ENCODE assay signal across 8 mouse cellular contexts in genomic region chr7:127016971-127017949, GRCm38 (mm10). TPM values are rescaled to one million over a fixed set of nuclear protein-coding genes. Genes with fewer than 3 reads are reported as not detected.
DNase-seq lines count a peak whose midpoint lies in the region; ATAC-seq and TF ChIP-seq lines count a peak whose summit lies in the region.

Pagr1a (minus strand) TSS chr7:127017352.

- peak within 1 kb of the TSS; percentile 94 for H3K4me2 ChIP-seq in forebrain, postnatal 0 days (ENCODE audit: low read depth)
- peak within 1 kb of the TSS; percentile 88 for H3K4me2 ChIP-seq in lung, embryonic 15.5 days

- TF ChIP-seq CTCF in MEL (IDR thresholded peaks at IDR 0.05 in 2 of 3, conservative IDR thresholded peaks at IDR 0.05 in 1 of 3; ENCODE audit: control insufficient read depth in 1 of 3, insufficient read depth in 1 of 3, low read depth in 2 of 3, low read length in 3 of 3, poor library complexity in 1 of 3, severe bottlenecking in 1 of 3) = peak; percentile 86 to 87 (median 87)
- peak; percentile 74; the same call in 1 of the 2 replicates for TF ChIP-seq CTCF in cerebellum, adult 2 months (IDR thresholded peaks at IDR 0.05; ENCODE audit: borderline replicate concordance, insufficient read depth, low read depth, low read length)
- peak; percentile 89 for TF ChIP-seq CTCF in forebrain, postnatal 0 days (IDR thresholded peaks at IDR 0.05; ENCODE audit: low read depth)

- TF ChIP-seq POLR2A in MEL (IDR thresholded peaks at IDR 0.05; ENCODE audit: control insufficient read depth in 1 of 2, insufficient read depth in 1 of 2, low read depth in 1 of 2, low read length in 2 of 2, poor library complexity in 1 of 2) = peak; percentile 37 to 83
- TF ChIP-seq POLR2A in cerebellum, adult 2 months (IDR thresholded peaks at IDR 0.05; ENCODE audit: borderline replicate concordance, insufficient read depth, low read length) = peak; percentile 86

- TF ChIP-seq EP300 in MEL (IDR thresholded peaks at IDR 0.05; ENCODE audit: low read depth in 1 of 2, low read length in 2 of 2) = no peak

- peak; percentile 100 for DNase-seq in MEL (ENCODE audit: low read depth, low spot score)
- peak; percentile 98 for DNase-seq in cerebellum, adult 2 months
- peak; percentile 100 for DNase-seq in forebrain, postnatal 0 days
- DNase-seq in heart, postnatal 4 days = peak; percentile 98
- peak; percentile 96 to 99 for DNase-seq in layer of hippocampus, adult 8-10 months (ENCODE audit: low spot score in 2 of 2)
- peak; percentile 95 for DNase-seq in ovary, adult 18-20 months (ENCODE audit: low spot score)
- peak; percentile 100 for DNase-seq in thymus, postnatal 0 days (ENCODE audit: low spot score)

- peak within 1 kb of the TSS; percentile 68 to 99 for H3K4me3 ChIP-seq in MEL (ENCODE audit: control insufficient read depth in 1 of 2, insufficient read depth in 1 of 2, low read depth in 2 of 2, low read length in 2 of 2)
- peak within 1 kb of the TSS; percentile 93 for H3K4me3 ChIP-seq in cerebellum, adult 2 months (replicated peaks; ENCODE audit: insufficient read depth, low read depth, low read length)
- peak within 1 kb of the TSS; percentile 46 for H3K4me3 ChIP-seq in forebrain, postnatal 0 days (ENCODE audit: low read depth, low read length)
- peak within 1 kb of the TSS; percentile 64 for H3K4me3 ChIP-seq in lung, embryonic 15.5 days

- no peaks in the 10 kb centered on the region for H3K9me3 ChIP-seq in MEL (replicated peaks; ENCODE audit: insufficient read depth, low read length)
- no peaks in the 10 kb centered on the region for H3K9me3 ChIP-seq in forebrain, postnatal 0 days (ENCODE audit: low read length)
- no peaks in the 10 kb centered on the region for H3K9me3 ChIP-seq in lung, embryonic 15.5 days

- peaks cover 0 to 15% of the 10 kb centered on the region in 2 experiments; a peak in 3 of 4 replicates for H3K4me1 ChIP-seq in MEL (ENCODE audit: control insufficient read depth in 1 of 2, insufficient read depth in 2 of 2, low read length in 2 of 2)
- peaks cover 28% of the 10 kb centered on the region for H3K4me1 ChIP-seq in cerebellum, adult 2 months (ENCODE audit: control insufficient read depth, insufficient read depth, low read length)
- H3K4me1 ChIP-seq in forebrain, postnatal 0 days (ENCODE audit: insufficient read depth) = peaks cover 41% of the 10 kb centered on the region
- peaks cover 77% of the 10 kb centered on the region for H3K4me1 ChIP-seq in lung, embryonic 15.5 days

- H3K79me2 ChIP-seq in MEL (ENCODE audit: control insufficient read depth, insufficient read depth, low read length, poor library complexity) = peaks cover 36% of the 10 kb centered on the region

- peak; percentile 86 for ATAC-seq in forebrain, postnatal 0 days
- peak; percentile 84 for ATAC-seq in lung, embryonic 15.5 days (ENCODE audit: borderline replicate concordance, extremely low read depth, low FRiP score, low TSS enrichment)

- peak; percentile 31 for TF ChIP-seq RAD21 in MEL (IDR thresholded peaks at IDR 0.05; ENCODE audit: low read depth, low read length)

- peak within 1 kb of the TSS; percentile 99 for H3K9ac ChIP-seq in MEL (ENCODE audit: control insufficient read depth, low read depth, low read length, poor library complexity, severe bottlenecking)
- H3K9ac ChIP-seq in forebrain, postnatal 0 days = peak within 1 kb of the TSS; percentile 80
- peak within 1 kb of the TSS; percentile 87 for H3K9ac ChIP-seq in lung, embryonic 15.5 days

- no peaks in the 10 kb centered on the region for H3K27me3 ChIP-seq in MEL (ENCODE audit: control insufficient read depth in 1 of 2, insufficient read depth in 2 of 2, low read length in 2 of 2)
- H3K27me3 ChIP-seq in cerebellum, adult 2 months (ENCODE audit: control insufficient read depth, insufficient read depth, low read length) = no peaks in the 10 kb centered on the region
- H3K27me3 ChIP-seq in forebrain, postnatal 0 days (ENCODE audit: insufficient read depth, low read length) = no peaks in the 10 kb centered on the region
- H3K27me3 ChIP-seq in lung, embryonic 15.5 days = no peaks in the 10 kb centered on the region

- under 1% methylated on average over 39 of the region's 39 CpGs for WGBS in cerebellum, adult 2 months
- 2% methylated on average over 39 of the region's 39 CpGs for WGBS in forebrain, postnatal 0 days
- under 1% methylated on average over 39 of the region's 39 CpGs for WGBS in lung, embryonic 15.5 days

- peaks cover 0 to 12% of the 10 kb centered on the region in 2 experiments; a peak in 2 of 4 replicates for H3K36me3 ChIP-seq in MEL (ENCODE audit: control insufficient read depth in 1 of 2, insufficient read depth in 2 of 2, low read length in 2 of 2)
- H3K36me3 ChIP-seq in forebrain, postnatal 0 days (ENCODE audit: insufficient read depth) = peaks cover 24% of the 10 kb centered on the region
- H3K36me3 ChIP-seq in lung, embryonic 15.5 days = peaks cover 22% of the 10 kb centered on the region

- H3K27ac ChIP-seq in MEL (ENCODE audit: control insufficient read depth, low read depth, low read length) = peak within 1 kb of the TSS; percentile 96
- peak within 1 kb of the TSS; percentile 98 for H3K27ac ChIP-seq in cerebellum, adult 2 months (ENCODE audit: insufficient read depth, low read length)
- H3K27ac ChIP-seq in forebrain, postnatal 0 days (ENCODE audit: low read depth, low read length) = peak within 1 kb of the TSS; percentile 87
- peak within 1 kb of the TSS; percentile 98 for H3K27ac ChIP-seq in lung, embryonic 15.5 days

TF ChIP-seq in MEL, 35 proteins besides CTCF, POLR2A, EP300 and RAD21:
- peak; percentile 79 for TF ChIP-seq NELFE (IDR thresholded peaks at IDR 0.05; ENCODE audit: low read depth, low read length)
- TF ChIP-seq POLR2AphosphoS2 (IDR thresholded peaks at IDR 0.05; ENCODE audit: low read length) = peak; percentile 81
- peak; percentile 60 for TF ChIP-seq MXI1 (IDR thresholded peaks at IDR 0.05; ENCODE audit: low read depth, low read length)
- no peak for TF ChIP-seq CHD2 (IDR thresholded peaks at IDR 0.05; ENCODE audit: low read length)
- TF ChIP-seq USF2 (IDR thresholded peaks at IDR 0.05; ENCODE audit: borderline replicate concordance in 1 of 2, insufficient read depth in 1 of 2, low read depth in 1 of 2, low read length in 2 of 2) = no peak
- TF ChIP-seq ETS1 (IDR thresholded peaks at IDR 0.05; ENCODE audit: low read depth, low read length) = 0 out of 2 replicates have a peak, but pooled peaks have one; percentile 29
- peak; percentile 98 for TF ChIP-seq E2F4 (IDR thresholded peaks at IDR 0.05; ENCODE audit: borderline replicate concordance, low read depth, low read length)
- TF ChIP-seq NRF1 (IDR thresholded peaks at IDR 0.05; ENCODE audit: insufficient read depth, low read depth, low read length, poor library complexity, severe bottlenecking) = peak; percentile 99
- TF ChIP-seq JUND (IDR thresholded peaks at IDR 0.05; ENCODE audit: low read depth, low read length) = no peak
- TF ChIP-seq UBTF (IDR thresholded peaks at IDR 0.05; ENCODE audit: borderline replicate concordance, insufficient read depth, low read depth, low read length) = no peak; the same call in 1 of the 2 replicates
- TF ChIP-seq HCFC1 (IDR thresholded peaks at IDR 0.05; ENCODE audit: low read depth, low read length) = peak; percentile 93
- TF ChIP-seq POLR2AphosphoS5 (IDR thresholded peaks at IDR 0.05; ENCODE audit: borderline replicate concordance, low read depth, low read length) = peak; percentile 31; the same call in 1 of the 2 replicates
- TF ChIP-seq ZNF384 (IDR thresholded peaks at IDR 0.05; ENCODE audit: low read depth, low read length) = peak; percentile 69
- peak; percentile 76 for TF ChIP-seq SIN3A (IDR thresholded peaks at IDR 0.05; ENCODE audit: low read length)
- TF ChIP-seq MEF2A (IDR thresholded peaks at IDR 0.05; ENCODE audit: extremely low read depth, insufficient replicate concordance, low read depth, low read length, poor library complexity, severe bottlenecking) = no peak
- peak; percentile 81 for TF ChIP-seq ELF1 (IDR thresholded peaks at IDR 0.05; ENCODE audit: low read depth, low read length)
- TF ChIP-seq KAT2A (conservative IDR thresholded peaks at IDR 0.05; ENCODE audit: low read depth, low read length) = peak; percentile 78
- TF ChIP-seq SMC3 (IDR thresholded peaks at IDR 0.05; ENCODE audit: low read depth, low read length) = peak; percentile 51
TF ChIP-seq in MEL: peak in this region for 13.

RNA-seq across cellular contexts. Expression of gene Pagr1a, which starts in this region (rescaled TPM):
- total RNA-seq in MEL (2012; rRNA removed) = 55.4 and 60.2 TPM in 2 replicates
- 10 to 100 TPM in 1 of 2 experiments, not detected in 1; 85.9 TPM for polyA plus RNA-seq in MEL (2012; ENCODE audit: insufficient read depth in 1 of 2, insufficient read length in 2 of 2, low read depth in 1 of 2, low replicate concordance in 2 of 2, missing spikeins in 1 of 2)
- polyA plus RNA-seq in cerebellum, adult 2 months (2012; rRNA removed) = 91.6 and 105 TPM in 2 replicates
- 19.2 and 21.9 TPM in 2 replicates for total RNA-seq in forebrain, postnatal 0 days (2014; rRNA removed)
- polyA plus RNA-seq in forebrain, postnatal 0 days (2015; fragmentation: Nextera tagmentation; extraction: Ambion mirVana) = 18.1 and 31.6 TPM in 2 replicates
- 10 to 100 TPM; 10.4 to 14.8 TPM for total RNA-seq in heart, postnatal 4 days (2021)
- total RNA-seq in layer of hippocampus, adult 8-10 months (2022) = 10 to 100 TPM; 18.9 to 59.7 (median 27.8) TPM
- polyA plus RNA-seq in lung, embryonic 15.5 days (2015; fragmentation: Nextera tagmentation; extraction: Ambion mirVana) = 63.5 and 86.1 TPM in 2 replicates
- 51.8 and 100 TPM in 2 replicates for polyA plus RNA-seq in thymus, postnatal 0 days (2015; fragmentation: Nextera tagmentation; extraction: Ambion mirVana)

Comparison
In these comparisons a context has a peak if more than half of its experiments do, and no peak if none do; other contexts are left out.
1. Peak in every context shown above with its lines: DNase-seq, ATAC-seq, H3K4me3 ChIP-seq and H3K27ac ChIP-seq.